Mouse (Mus musculus) CH12.LX (cell line): ENCODE data around the gene Rcor2. TPM values are rescaled to one million over a fixed set of nuclear protein-coding genes. Genes with fewer than 3 reads are reported as not detected.

ENCODE experiments used
- DNase-seq: peaks from one replicate; pipeline ENCODE4 v3.0.0-alpha.2; 2013; ENCODE audit errors: extremely low read depth
- H3K27ac ChIP-seq: 2 replicates; pipeline ENCODE4 v1.5.1; 2012; ENCODE audit warnings: low read depth, mild to moderate bottlenecking, control low read depth, moderate library complexity; ENCODE audit not compliant: insufficient read depth
- H3K27me3 ChIP-seq: replicated peaks from 2 replicates; pipeline ENCODE3; 2012; ENCODE audit warnings: inconsistent platforms
- H3K36me3 ChIP-seq, 2 experiments: replicated peaks in 1 of 2; 2 replicates each; pipeline versions ENCODE3 to v1.6.1; 2012; ENCODE audit warnings: inconsistent platforms in 1 of 2, low read length in 1 of 2, mild to moderate bottlenecking in 1 of 2, mixed read lengths in 1 of 2, moderate library complexity in 1 of 2; ENCODE audit not compliant: control insufficient read depth in 1 of 2, insufficient read depth in 1 of 2
- H3K4me1 ChIP-seq, 2 experiments: 2 replicates each; pipeline ENCODE4 v1.6.1; 2012; ENCODE audit warnings: inconsistent platforms in 1 of 2, moderate library complexity in 1 of 2; ENCODE audit not compliant: insufficient read depth in 2 of 2, control insufficient read depth in 1 of 2
- H3K4me2 ChIP-seq: 2 replicates; pipeline ENCODE4 v1.6.1; 2012; ENCODE audit warnings: low read depth, mild to moderate bottlenecking, control low read depth; ENCODE audit not compliant: poor library complexity, insufficient read depth, severe bottlenecking
- H3K4me3 ChIP-seq, 3 experiments: fragments of 150-350 bp in 1 of 3; sonication (generic) in 1 of 3; replicated peaks in 1 of 3; 2 replicates each; pipeline versions ENCODE3 to v1.5.1; 2011 to 2012; ENCODE audit warnings: low read depth in 2 of 3, low read length in 2 of 3, mild to moderate bottlenecking in 2 of 3, moderate library complexity in 2 of 3, control low read depth in 1 of 3, improper control_type of control experiment in 1 of 3, inconsistent platforms in 1 of 3, mixed read lengths in 1 of 3; ENCODE audit not compliant: poor library complexity in 1 of 3
- H3K79me2 ChIP-seq: replicated peaks from 2 replicates; pipeline ENCODE4 v1.6.1; 2012; ENCODE audit warnings: mild to moderate bottlenecking, moderate library complexity; ENCODE audit not compliant: control insufficient read depth, poor library complexity, insufficient read depth, severe bottlenecking; ENCODE audit errors: extremely low read depth
- H3K9ac ChIP-seq: 2 replicates; pipeline ENCODE4 v1.6.1; 2012; ENCODE audit warnings: low read depth, mild to moderate bottlenecking, control low read depth, moderate library complexity; ENCODE audit not compliant: insufficient read depth
- H3K9me3 ChIP-seq: replicated peaks from 2 replicates; pipeline ENCODE3; 2012; ENCODE audit warnings: low read length, inconsistent platforms, mixed read lengths
- BHLHE40 ChIP-seq: IDR thresholded peaks from 2 replicates; pipeline ENCODE4 v1.6.1; 2011; ENCODE audit warnings: mild to moderate bottlenecking, low read depth, low read length, improper control_type of control experiment
- CHD2 ChIP-seq: IDR thresholded peaks from 2 replicates; pipeline ENCODE4 v1.6.1; 2011; ENCODE audit warnings: low read length, improper control_type of control experiment
- CTCF ChIP-seq, 2 experiments: IDR thresholded peaks in 1 of 2; conservative IDR thresholded peaks in 1 of 2; 2 replicates each; pipeline ENCODE4 v1.5.1; 2011 to 2012; ENCODE audit warnings: low read depth in 2 of 2, low read length in 2 of 2, improper control_type of control experiment in 1 of 2, inconsistent platforms in 1 of 2, mild to moderate bottlenecking in 1 of 2, moderate library complexity in 1 of 2
- E2F4 ChIP-seq: IDR thresholded peaks from 2 replicates; pipeline ENCODE4 v1.6.1; 2011; ENCODE audit warnings: low read depth, low read length, improper control_type of control experiment; ENCODE audit not compliant: insufficient replicate concordance
- ELF1 ChIP-seq: IDR thresholded peaks from 2 replicates; pipeline ENCODE4 v1.6.1; 2014; ENCODE audit warnings: low read depth, mild to moderate bottlenecking, inconsistent platforms, low read length, improper control_type of control experiment
- EP300 ChIP-seq: IDR thresholded peaks from 2 replicates; pipeline ENCODE4 v1.6.1; 2011; ENCODE audit warnings: low read length, improper control_type of control experiment
- ETS1 ChIP-seq: conservative IDR thresholded peaks from 2 replicates; pipeline ENCODE4 v1.6.1; 2012; ENCODE audit warnings: low read depth, mild to moderate bottlenecking, inconsistent platforms, low read length, improper control_type of control experiment, moderate library complexity
- GABPA ChIP-seq: IDR thresholded peaks from 2 replicates; pipeline ENCODE4 v1.6.1; 2012; ENCODE audit warnings: low read depth, low read length, improper control_type of control experiment, inconsistent platforms; ENCODE audit not compliant: insufficient replicate concordance
- HCFC1 ChIP-seq: IDR thresholded peaks from 2 replicates; pipeline ENCODE4 v1.6.1; 2012; ENCODE audit warnings: low read depth, mild to moderate bottlenecking, inconsistent platforms, low read length, improper control_type of control experiment
- IRF4 ChIP-seq: IDR thresholded peaks from 2 replicates; pipeline ENCODE4 v1.6.1; 2014; ENCODE audit warnings: low read depth, mild to moderate bottlenecking, inconsistent platforms, low read length, improper control_type of control experiment
- JUN ChIP-seq: IDR thresholded peaks from 2 replicates; pipeline ENCODE4 v1.6.1; 2011; ENCODE audit warnings: low read depth, mild to moderate bottlenecking, low read length, improper control_type of control experiment, moderate library complexity; ENCODE audit not compliant: insufficient read depth
- JUND ChIP-seq: conservative IDR thresholded peaks from 2 replicates; pipeline ENCODE4 v1.6.1; 2011; ENCODE audit warnings: low read depth, low read length, improper control_type of control experiment
- KAT2A ChIP-seq: IDR thresholded peaks from 2 replicates; pipeline ENCODE4 v1.6.1; 2012; ENCODE audit warnings: low read length, improper control_type of control experiment, inconsistent platforms; ENCODE audit not compliant: insufficient replicate concordance
- MAFK ChIP-seq: IDR thresholded peaks from 2 replicates; pipeline ENCODE4 v1.6.1; 2011; ENCODE audit warnings: low read length, improper control_type of control experiment; ENCODE audit not compliant: insufficient replicate concordance
- MAX ChIP-seq: IDR thresholded peaks from 2 replicates; pipeline ENCODE4 v1.6.1; 2011; ENCODE audit warnings: low read length, improper control_type of control experiment
- MAZ ChIP-seq: IDR thresholded peaks from 2 replicates; pipeline ENCODE4 v1.6.1; 2012; ENCODE audit warnings: low read depth, mild to moderate bottlenecking, inconsistent platforms, low read length, improper control_type of control experiment, moderate library complexity
- MEF2A ChIP-seq: IDR thresholded peaks from 2 replicates; pipeline ENCODE4 v1.6.1; 2014; ENCODE audit warnings: low read depth, mild to moderate bottlenecking, inconsistent platforms, low read length, improper control_type of control experiment, borderline replicate concordance
- MYC ChIP-seq: IDR thresholded peaks from 2 replicates; pipeline ENCODE4 v1.6.1; 2011; ENCODE audit warnings: low read depth, mild to moderate bottlenecking, improper control_type of control experiment, low read length
- NELFE ChIP-seq: IDR thresholded peaks from 2 replicates; pipeline ENCODE4 v1.6.1; 2011; ENCODE audit warnings: low read depth, low read length, improper control_type of control experiment
- NRF1 ChIP-seq: IDR thresholded peaks from 2 replicates; pipeline ENCODE4 v1.6.1; 2014; ENCODE audit warnings: low read depth, mild to moderate bottlenecking, inconsistent platforms, low read length, improper control_type of control experiment, moderate library complexity
- PAX5 ChIP-seq: IDR thresholded peaks from 2 replicates; pipeline ENCODE4 v1.6.1; 2012; ENCODE audit warnings: low read length, inconsistent platforms, mixed read lengths
- POLR2A ChIP-seq: IDR thresholded peaks from 2 replicates; pipeline ENCODE4 v1.6.1; 2011; ENCODE audit warnings: low read depth, mild to moderate bottlenecking, improper control_type of control experiment, low read length
- POLR2AphosphoS2 ChIP-seq: IDR thresholded peaks from 2 replicates; pipeline ENCODE4 v1.6.1; 2011; ENCODE audit warnings: low read depth, low read length, improper control_type of control experiment
- RAD21 ChIP-seq: IDR thresholded peaks from 2 replicates; pipeline ENCODE4 v1.6.1; 2011; ENCODE audit warnings: low read depth, mild to moderate bottlenecking, low read length, improper control_type of control experiment, moderate library complexity
- SIN3A ChIP-seq: IDR thresholded peaks from 2 replicates; pipeline ENCODE4 v1.6.1; 2012; ENCODE audit warnings: low read length, improper control_type of control experiment, inconsistent platforms
- SMC3 ChIP-seq: IDR thresholded peaks from 2 replicates; pipeline ENCODE4 v1.6.1; 2011; ENCODE audit warnings: low read depth, low read length, improper control_type of control experiment
- TBP ChIP-seq: conservative IDR thresholded peaks from 2 replicates; pipeline ENCODE4 v1.6.1; 2011; ENCODE audit warnings: low read depth, low read length, improper control_type of control experiment
- TCF12 ChIP-seq: IDR thresholded peaks from 2 replicates; pipeline ENCODE4 v1.6.1; 2014; ENCODE audit warnings: low read depth, mild to moderate bottlenecking, inconsistent platforms, low read length, improper control_type of control experiment
- UBTF ChIP-seq: IDR thresholded peaks from 2 replicates; pipeline ENCODE4 v1.6.1; 2012; ENCODE audit warnings: low read depth, mild to moderate bottlenecking, inconsistent platforms, low read length, improper control_type of control experiment, moderate library complexity
- USF1 ChIP-seq: IDR thresholded peaks from 2 replicates; pipeline ENCODE4 v1.6.1; 2014; ENCODE audit warnings: low read depth, mild to moderate bottlenecking, inconsistent platforms, low read length, improper control_type of control experiment
- USF2 ChIP-seq: conservative IDR thresholded peaks from 2 replicates; pipeline ENCODE4 v1.6.1; 2011; ENCODE audit warnings: low read depth, low read length, improper control_type of control experiment
- ZC3H11A ChIP-seq: IDR thresholded peaks from 2 replicates; pipeline ENCODE4 v1.6.1; 2012; ENCODE audit warnings: low read depth, mild to moderate bottlenecking, inconsistent platforms, low read length, improper control_type of control experiment
- ZKSCAN1 ChIP-seq: IDR thresholded peaks from 2 replicates; pipeline ENCODE4 v1.6.1; 2012; ENCODE audit warnings: low read depth, inconsistent platforms, low read length, improper control_type of control experiment, borderline replicate concordance
- ZMIZ1 ChIP-seq: IDR thresholded peaks from 2 replicates; pipeline ENCODE4 v1.6.1; 2012; ENCODE audit warnings: low read depth, mild to moderate bottlenecking, inconsistent platforms, low read length, improper control_type of control experiment
- ZNF384 ChIP-seq: IDR thresholded peaks from 2 replicates; pipeline ENCODE4 v1.6.1; 2012; ENCODE audit warnings: low read depth, low read length, improper control_type of control experiment, inconsistent platforms
- dilution Hi-C: fragments of 300-500 bp; cut with MboI; formaldehyde crosslinking; loops from 2 replicates; pipeline ENCODE4 v1.14.3; 2020; ENCODE audit warnings: low sequenced_read_pairs; ENCODE audit not compliant: extremely low pct_unique_long_range_greater_than_20kb, extremely low pct_ligation_motif_present
- in situ Hi-C: fragments of 300-500 bp; cut with MboI; formaldehyde crosslinking; loops from 3 replicates; pipeline ENCODE4 v1.14.3; 2019; ENCODE audit warnings: low sequenced_read_pairs, low pct_ligation_motif_present, low pct_unique_long_range_greater_than_20kb, mixed read lengths
- polyA plus RNA-seq: library from polyadenylated mRNA; unstranded; fragments of >175 nt; gene quantifications from 2 replicates; pipeline ENCODE4 v1.2.1, GENCODE M21; 2012; ENCODE audit warnings: low read depth; ENCODE audit not compliant: insufficient read length
- total RNA-seq, 2 experiments: library from RNA; depleted of rRNA; stranded (reverse); fragments of 300-350 nt in 1 of 2; fragments of >200 nt in 1 of 2; gene quantifications; 2 replicates each; pipeline ENCODE4 v1.2.3; 2012 to 2014

Rcor2 gene
- total and polyA plus RNA-seq, 3 experiments, result 9.2 to 28.2 (median 12.0) TPM

DNA sequence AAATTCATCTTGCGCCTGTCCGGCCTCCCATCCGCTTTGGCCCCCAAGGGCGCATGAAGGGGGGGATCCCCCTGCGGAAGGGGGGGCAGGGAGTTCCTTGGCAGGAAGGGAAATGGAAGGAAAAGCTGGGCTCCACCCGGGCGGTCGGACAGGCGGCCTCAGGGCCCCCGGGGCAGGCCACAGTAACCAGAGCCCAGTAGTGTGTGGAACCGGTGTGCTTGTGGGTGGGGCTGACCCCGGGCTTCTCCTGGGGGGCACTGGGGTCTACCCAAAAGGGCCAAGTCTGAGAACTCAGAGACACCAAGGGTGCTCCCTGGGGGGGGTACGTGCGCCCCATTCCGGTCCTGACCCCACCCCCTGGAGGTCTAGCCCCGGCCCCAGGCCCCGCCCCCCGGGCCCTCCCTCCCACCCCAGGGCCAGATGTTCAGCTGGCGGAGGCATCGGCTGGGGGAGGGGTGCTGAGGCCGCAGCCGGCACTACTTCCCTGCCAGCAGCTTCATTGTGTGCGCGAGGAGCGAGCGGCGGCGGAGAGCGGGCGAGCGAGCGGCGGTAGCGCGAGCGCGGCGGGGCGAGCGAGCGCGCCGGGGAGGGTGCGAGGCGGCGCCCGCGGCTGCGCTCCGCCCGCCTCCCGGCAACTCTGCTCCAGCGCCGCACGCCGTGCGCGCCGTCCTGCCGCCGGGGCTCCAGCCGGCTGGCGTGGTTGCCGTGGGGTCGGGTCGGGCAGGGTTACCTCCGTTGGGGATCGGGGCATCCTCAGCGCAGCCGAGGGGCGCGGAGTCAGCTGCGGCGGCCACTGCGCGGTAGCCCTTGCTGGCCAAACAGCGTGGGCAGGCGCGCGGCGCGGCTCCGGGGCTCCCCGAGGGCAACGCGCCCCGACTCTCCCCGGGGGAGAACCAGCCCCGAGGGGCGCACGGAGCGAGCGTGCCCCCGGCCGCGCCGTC is 926 bp downstream of the Rcor2 start (continued):
- no peak for TF ChIP-seq USF2
- no peak for TF ChIP-seq USF1

DNA sequence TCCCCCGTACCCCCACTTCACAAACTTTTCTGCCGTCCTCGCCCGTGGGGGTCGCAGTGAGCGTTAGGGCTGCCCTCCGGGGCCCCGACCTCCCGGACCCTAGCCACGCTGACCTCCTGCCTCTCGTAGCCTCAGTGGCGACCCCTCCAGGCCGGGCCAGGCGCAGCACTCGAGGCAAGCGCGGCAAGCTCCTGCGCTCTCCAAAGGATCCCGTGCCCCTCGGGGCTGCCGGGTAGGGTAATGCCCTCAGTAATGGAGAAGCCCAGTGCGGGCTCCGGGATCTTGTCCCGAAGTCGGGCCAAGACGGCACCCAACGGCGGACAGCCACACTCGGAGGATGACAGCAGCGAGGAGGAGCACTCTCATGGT is 1.6 kb downstream of the Rcor2 start:
- H3K9ac ChIP-seq, result peak overlapping the region; percentile 30
- peaks cover 14 to 50% of the 10 kb centered on the region in 2 experiments for H3K4me1 ChIP-seq
- H3K4me3 ChIP-seq, result peak overlapping the region; percentile 61 to 79 (median 73)
- dilution Hi-C loops (no loop called here), in situ Hi-C loops (loop anchor here (5.0 kb wide), 1 partner anchor 79 kb away; no protein-coding TSS in a partner anchor)
- peaks cover 3% of the 10 kb centered on the region for H3K9me3 ChIP-seq
- DNase-seq, result peak; percentile 74
- H3K4me2 ChIP-seq, result peak overlapping the region; percentile 57
- peaks cover 4 to 36% of the 10 kb centered on the region in 2 experiments for H3K36me3 ChIP-seq
- no peaks in the 10 kb centered on the region for H3K79me2 ChIP-seq
- peak overlapping the region; percentile 39 for H3K27ac ChIP-seq
- H3K27me3 ChIP-seq, result no peaks in the 10 kb centered on the region
- TF ChIP-seq ZC3H11A (no peak), KAT2A (no peak), JUND (no peak), HCFC1 (no peak), POLR2A (no peak; the same call in 1 of the 2 replicates), GABPA (no peak), CHD2 (peak; percentile 15; the same call in 1 of the 2 replicates), MYC (no peak), BHLHE40 (peak; percentile 42; the same call in 1 of the 2 replicates), JUN (no peak), PAX5 (no peak), UBTF (no peak; the same call in 1 of the 2 replicates), NRF1 (peak; percentile 34; the same call in 1 of the 2 replicates), EP300 (no peak), POLR2AphosphoS2 (no peak), MAZ (0 out of 2 replicates have a peak, but pooled peaks have one; percentile 32), MAFK (no peak), TBP (no peak), RAD21 (no peak; the same call in none of the 2 replicates), USF2 (no peak), MAX (no peak; the same call in 1 of the 2 replicates), E2F4 (no peak), ETS1 (no peak), USF1 (no peak), ZMIZ1 (no peak), IRF4 (peak; percentile 24; the same call in 1 of the 2 replicates), SIN3A (no peak; the same call in 1 of the 2 replicates), CTCF (conservative IDR thresholded peaks at IDR 0.05 in 1 of 2, IDR thresholded peaks at IDR 0.05 in 1 of 2; ENCODE audit: low read depth in 2 of 2, low read length in 2 of 2) (peak in 1 of 2 experiments; percentile 75; a peak in 2 of 4 replicates), TCF12 (no peak), SMC3 (peak; percentile 44; the same call in 1 of the 2 replicates), ELF1 (no peak), ZKSCAN1 (no peak), MEF2A (no peak), ZNF384 (no peak), NELFE (no peak)
